Mouse (Mus musculus): Measurements from ENCODE around the gene Sesn3.

- TF ChIP-seq CTCF (IDR thresholded peaks at IDR 0.05; ENCODE audit: borderline replicate concordance, insufficient read depth, low read length) (no peak), POLR2A (IDR thresholded peaks at IDR 0.05; ENCODE audit: low read depth, low read length) (no peak)
These were observed 29.8 kb upstream of the Sesn3 start for GRCm38 (mm10) chr9:14245013-14245586.

Measured in embryonic fibroblast, embryonic 13.5 days (primary cell).